Mouse (Mus musculus) CD4-positive, CD25-positive, alpha-beta regulatory T cell, adult 4 months (primary cell): ENCODE results near the gene Acadm. TPM values are rescaled to one million over a fixed set of nuclear protein-coding genes. Genes with fewer than 3 reads are reported as not detected.

Source experiments
- ATAC-seq: one replicate; pipeline ENCODE4 v1.8.0; 2017
- polyA plus RNA-seq, 2 experiments: library from polyadenylated mRNA; unstranded; fragments of 100-300 nt; shearing (Covaris generic); gene quantifications; one replicate each; pipeline ENCODE4 v1.2.1; 2017

Gene Acadm
- polyA plus RNA-seq, 2 experiments from 2014 or later = 38.4 to 40.9 TPM

DNA sequence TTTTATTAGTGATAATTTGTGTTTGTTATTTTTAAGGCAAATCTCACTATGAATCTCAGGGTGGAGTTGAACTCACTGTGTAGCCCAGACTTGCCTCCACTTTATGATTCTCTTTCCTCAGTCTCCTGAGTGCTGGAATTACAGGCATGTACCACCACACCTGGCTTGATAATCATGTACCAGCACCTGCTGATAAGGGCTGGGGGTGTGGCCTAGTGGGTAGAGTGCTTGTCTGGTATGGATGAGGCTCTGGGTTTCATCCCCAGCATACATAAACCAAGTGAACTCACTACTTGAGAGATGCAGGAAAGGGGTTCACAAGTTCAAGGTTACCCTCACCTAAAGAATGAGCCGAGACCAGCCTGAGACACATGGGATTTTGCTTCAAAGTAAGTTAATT lies 42.5 kb downstream of the Acadm start:
- no peak for ATAC-seq

DNA sequence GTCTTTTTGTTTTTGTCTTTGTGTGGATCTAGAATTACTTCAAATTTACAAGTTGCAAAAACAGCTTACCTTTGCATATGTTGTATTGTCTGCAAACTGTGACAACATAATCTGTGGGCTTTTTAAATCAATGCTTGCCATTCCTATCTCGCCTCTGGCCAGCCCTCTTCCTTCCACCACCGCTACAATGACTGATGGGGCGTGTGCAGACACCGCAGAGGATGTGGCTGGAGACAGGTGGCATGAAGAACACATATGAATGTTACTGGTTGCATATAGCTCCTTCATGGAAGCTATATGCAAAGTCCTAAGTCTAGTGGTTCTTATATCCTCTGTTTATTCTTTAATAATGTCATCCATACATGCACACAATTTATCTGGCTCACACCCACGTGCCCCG lies 47.2 kb downstream of the Acadm start:
- ATAC-seq = no peak

DNA sequence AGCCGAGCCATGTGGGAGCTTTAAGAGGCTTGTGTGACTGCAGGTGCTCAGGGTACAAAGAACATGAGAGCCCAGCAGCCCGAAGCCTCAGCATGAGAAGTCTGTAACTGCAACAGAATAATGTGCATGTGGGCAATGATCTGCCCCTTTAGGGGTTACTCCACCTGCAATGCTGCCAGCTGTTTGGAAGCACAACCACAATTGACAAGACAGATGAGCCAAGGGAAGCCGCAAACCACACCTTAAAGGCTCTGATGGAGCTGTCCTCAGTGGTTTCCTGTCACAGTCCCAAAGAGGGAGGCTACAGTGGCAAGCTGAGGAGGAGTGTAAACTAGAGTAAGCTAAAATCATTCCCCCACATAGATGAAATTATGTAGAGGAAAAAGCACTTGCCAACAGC lies 49.0 kb downstream of the Acadm start:
- ATAC-seq = peak; percentile 67

DNA sequence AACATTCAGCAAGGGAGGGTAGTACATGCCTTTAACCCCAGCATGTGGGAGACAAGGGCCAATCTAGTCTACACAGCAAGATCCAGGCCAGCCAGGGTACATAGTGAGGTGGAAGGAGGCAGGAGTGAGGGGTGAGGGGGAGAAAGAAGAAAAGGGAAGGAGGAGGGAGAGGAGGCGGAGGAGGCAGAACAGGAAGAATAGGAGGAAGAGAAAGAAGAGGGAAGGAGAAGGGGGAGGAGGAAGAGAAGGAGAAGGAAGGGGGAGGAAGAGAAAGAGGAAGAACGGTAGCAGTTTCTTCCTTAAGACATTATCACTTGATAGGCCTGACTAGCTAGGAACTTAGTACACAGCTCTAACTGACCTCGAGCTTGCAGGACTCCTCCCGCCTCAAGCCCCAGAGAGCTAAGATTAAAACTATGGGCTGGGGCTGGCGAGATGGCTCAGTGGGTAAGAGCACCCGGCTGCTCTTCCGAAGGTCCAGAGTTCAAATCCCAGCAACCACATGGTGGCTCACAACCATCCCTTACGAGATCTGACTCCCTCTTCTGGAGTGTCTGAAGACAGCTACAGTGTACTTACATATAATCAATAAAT lies 55.1 kb downstream of the Acadm start:
- no peak for ATAC-seq

DNA sequence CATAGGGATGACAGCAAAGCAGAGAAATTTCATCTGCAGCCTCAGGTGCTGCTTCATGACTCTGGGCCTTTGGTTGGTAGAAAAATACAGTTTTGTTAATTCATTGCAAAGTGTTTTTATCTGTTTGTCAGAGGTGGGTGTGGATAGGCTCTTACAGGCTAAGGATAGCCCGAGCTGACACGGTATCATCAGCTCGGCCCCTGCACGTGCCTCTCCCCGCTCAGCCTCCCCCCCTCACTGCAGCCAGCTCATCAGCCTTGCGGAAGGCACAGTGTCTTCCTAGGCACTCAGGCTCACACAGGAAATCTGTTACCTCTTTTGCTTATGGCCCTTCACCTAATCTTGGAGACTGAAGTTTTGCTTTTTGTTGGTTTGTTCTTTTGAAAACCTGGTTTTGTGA lies 56.3 kb downstream of the Acadm start:
- no peak for ATAC-seq

DNA sequence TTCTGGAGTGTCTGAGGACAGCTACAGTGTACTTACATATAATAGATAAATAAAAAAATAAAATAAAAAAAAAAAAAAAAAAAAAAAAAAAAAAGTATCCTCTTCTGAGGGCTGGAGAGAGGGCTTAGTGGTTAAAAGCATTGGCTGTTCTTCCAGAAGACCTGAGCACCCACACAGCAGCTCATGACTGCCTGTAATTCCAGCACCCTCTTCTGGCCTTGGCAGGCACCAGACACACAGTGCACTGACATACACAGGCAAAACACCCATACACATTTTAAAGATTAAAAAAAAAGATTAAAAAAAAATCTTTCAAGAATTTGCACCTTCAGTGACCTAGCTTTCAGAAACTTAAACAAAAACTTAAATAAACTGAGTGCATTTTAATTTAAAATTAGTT lies 58.1 kb downstream of the Acadm start:
- no peak for ATAC-seq

Other genes starting within 250 kb of the Acadm start
- gene St6galnac3, start 219.5 kb downstream of the Acadm start, polyA plus RNA-seq = 10 to 100 TPM; 44.8 to 46.3 TPM
- not detected for gene Asb17, start 100.4 kb downstream of the Acadm start, polyA plus RNA-seq
- not detected for gene Msh4, start 38.5 kb downstream of the Acadm start, polyA plus RNA-seq
- gene Rabggtb, start 31.6 kb downstream of the Acadm start, polyA plus RNA-seq = 10 to 100 TPM; 40.3 to 48.1 TPM
- under 1 TPM in 1 of 2 experiments, not detected in 1; 0.24 TPM for gene Slc44a5, start 28.8 kb upstream of the Acadm start, polyA plus RNA-seq